Mouse (Mus musculus) ES-E14 (cell line): Measurements from ENCODE around the gene E130308A19Rik. TPM values are rescaled to one million over a fixed set of nuclear protein-coding genes. Genes with fewer than 3 reads are reported as not detected.

Experiments
- DNase-seq: peaks from one replicate; pipeline ENCODE4 v3.0.0-alpha.2; 2013; ENCODE audit warnings: low read depth, low spot score
- H3K27ac ChIP-seq: 2 replicates; pipeline ENCODE4 v1.5.1; 2012; ENCODE audit warnings: low read depth, mild to moderate bottlenecking, low read length, moderate library complexity, mixed read lengths; ENCODE audit not compliant: poor library complexity, insufficient read depth, severe bottlenecking
- H3K36me3 ChIP-seq: 2 replicates; pipeline ENCODE4 v1.6.1; 2012; ENCODE audit warnings: mild to moderate bottlenecking, low read length, moderate library complexity, mixed read lengths; ENCODE audit not compliant: control insufficient read depth, poor library complexity, insufficient read depth, severe bottlenecking
- H3K4me1 ChIP-seq, 2 experiments: fragments of 150-350 bp in 1 of 2; sonication (generic) in 1 of 2; 2 replicates each; pipeline ENCODE4 v1.6.1; 2012; ENCODE audit warnings: low read length in 2 of 2, mild to moderate bottlenecking in 1 of 2, mixed read lengths in 1 of 2; ENCODE audit not compliant: control insufficient read depth in 2 of 2, insufficient read depth in 2 of 2, poor library complexity in 1 of 2
- H3K4me3 ChIP-seq, 2 experiments: fragments of 150-350 bp in 1 of 2; sonication (generic) in 1 of 2; 2 replicates each; pipeline ENCODE4 v1.5.1; 2012; ENCODE audit warnings: low read length in 2 of 2, low read depth in 1 of 2, mild to moderate bottlenecking in 1 of 2, mixed read lengths in 1 of 2; ENCODE audit not compliant: insufficient read depth in 1 of 2, poor library complexity in 1 of 2, severe bottlenecking in 1 of 2
- H3K9ac ChIP-seq: 2 replicates; pipeline ENCODE4 v1.6.1; 2012; ENCODE audit warnings: low read depth, mild to moderate bottlenecking, low read length, mixed read lengths; ENCODE audit not compliant: poor library complexity, insufficient read depth, severe bottlenecking
- H3K9me3 ChIP-seq: fragments of 150-350 bp; sonication (generic); 2 replicates; pipeline ENCODE4 v1.6.1; 2012; ENCODE audit warnings: low read depth, mild to moderate bottlenecking, low read length; ENCODE audit not compliant: control insufficient read depth, insufficient read depth
- CHD2 ChIP-seq: IDR thresholded peaks from 2 replicates; pipeline ENCODE4 v1.6.1; 2014; ENCODE audit warnings: mild to moderate bottlenecking, low read depth, low read length, inconsistent platforms
- HCFC1 ChIP-seq: IDR thresholded peaks from 2 replicates; pipeline ENCODE4 v1.6.1; 2012; ENCODE audit warnings: low read length, inconsistent platforms, borderline replicate concordance; ENCODE audit not compliant: insufficient read depth
- MAFK ChIP-seq: IDR thresholded peaks from 2 replicates; pipeline ENCODE4 v1.6.1; 2014; ENCODE audit warnings: mild to moderate bottlenecking, low read depth, low read length, inconsistent platforms; ENCODE audit not compliant: insufficient read depth
- ZC3H11A ChIP-seq: IDR thresholded peaks from 2 replicates; pipeline ENCODE4 v1.6.1; 2012; ENCODE audit warnings: low read depth, mild to moderate bottlenecking, inconsistent platforms, low read length, borderline replicate concordance
- ZNF384 ChIP-seq: IDR thresholded peaks from 2 replicates; pipeline ENCODE4 v1.6.1; 2012; ENCODE audit warnings: low read depth, low read length, inconsistent platforms
- in situ Hi-C, 2 experiments: fragments of 600-800 bp; cut with MboI; formaldehyde crosslinking; loops; one replicate each; pipeline ENCODE4 v1.15.1; 2025; ENCODE audit warnings: low sequenced_read_pairs in 2 of 2, inconsistent platforms in 1 of 2; ENCODE audit not compliant: unreplicated experiment in 2 of 2
- total RNA-seq: library from RNA; depleted of rRNA; stranded (reverse); fragments of 300-350 nt; gene quantifications from 2 replicates; pipeline ENCODE4 v1.2.3, GENCODE M21; 2012

E130308A19Rik gene
- total RNA-seq, 1 experiment = 14.9 TPM

DNA sequence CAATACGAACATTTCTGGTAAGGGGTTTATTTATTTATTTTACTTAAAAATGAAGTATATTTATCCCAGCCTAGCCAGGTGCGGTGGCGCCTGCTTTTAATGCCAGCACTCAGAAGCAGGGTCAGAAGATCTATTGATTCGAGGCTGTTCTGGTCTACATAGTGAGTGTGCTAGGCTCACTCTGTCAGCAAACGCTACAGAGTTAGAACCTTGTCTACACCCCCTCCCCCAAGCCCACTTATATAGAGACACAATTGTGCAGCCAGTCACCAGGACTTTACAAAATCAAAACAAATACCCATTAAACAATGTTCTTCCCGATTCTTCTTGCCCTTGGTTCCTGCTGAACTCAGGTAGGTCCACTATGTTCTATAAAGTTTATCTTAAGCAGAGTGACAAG lies 43.8 kb upstream of the E130308A19Rik start:
- H3K4me1 ChIP-seq = peaks cover 0 to 5% of the 10 kb centered on the region in 2 experiments; a peak in 2 of 4 replicates
- H3K36me3 ChIP-seq = no peaks in the 10 kb centered on the region
- no peak overlapping the region for H3K9ac ChIP-seq
- TF ChIP-seq ZC3H11A (no peak), CHD2 (no peak), HCFC1 (no peak), ZNF384 (no peak), MAFK (no peak)
- no peak for DNase-seq
- H3K4me3 ChIP-seq = peak overlapping the region; percentile 77 to 97; a peak in 3 of 4 replicates
- H3K9me3 ChIP-seq = no peaks in the 10 kb centered on the region
- H3K27ac ChIP-seq = no peak overlapping the region
- in situ Hi-C loops = loop anchor here in 1 of 2 experiments (25.0 kb wide), 1 partner anchor 470 kb away; no protein-coding TSS in a partner anchor

GRCm38 (mm10) chr4:59585097-59585496 lies 40.9 kb upstream of the E130308A19Rik start:
- no peak for DNase-seq
- in situ Hi-C loops = loop anchor here in 1 of 2 experiments (25.0 kb wide), 1 partner anchor 473 kb away; no protein-coding TSS in a partner anchor
- H3K27ac ChIP-seq = no peak overlapping the region
- H3K9me3 ChIP-seq = no peaks in the 10 kb centered on the region
- H3K4me1 ChIP-seq = 0 out of 4 replicates have a peak, but pooled peaks cover 0 to 2% of the 10 kb centered on the region in 2 experiments
- no peaks in the 10 kb centered on the region for H3K36me3 ChIP-seq
- TF ChIP-seq MAFK = no peak
- TF ChIP-seq ZC3H11A = no peak
- no peak for TF ChIP-seq HCFC1
- no peak for TF ChIP-seq ZNF384
- TF ChIP-seq CHD2 = no peak
- H3K9ac ChIP-seq = no peak overlapping the region
- H3K4me3 ChIP-seq = no peak overlapping the region

GRCm38 (mm10) chr4:59587215-59587871 lies 38.7 kb upstream of the E130308A19Rik start:
- no peak for DNase-seq
- Histone ChIP-seq H3K9ac (no peak overlapping the region), H3K4me1 (no peaks in the 10 kb centered on the region), H3K4me3 (no peak overlapping the region), H3K27ac (no peak overlapping the region), H3K9me3 (no peaks in the 10 kb centered on the region), H3K36me3 (no peaks in the 10 kb centered on the region)
- in situ Hi-C loops = loop anchor here in 1 of 2 experiments (25.0 kb wide), 1 partner anchor 475 kb away; no protein-coding TSS in a partner anchor
- TF ChIP-seq ZNF384 = no peak
- no peak for TF ChIP-seq ZC3H11A
- no peak for TF ChIP-seq HCFC1
- TF ChIP-seq CHD2 = no peak
- TF ChIP-seq MAFK = no peak

GRCm38 (mm10) chr4:59587872-59588226 lies 38.2 kb upstream of the E130308A19Rik start:
- Histone ChIP-seq H3K27ac (no peak overlapping the region), H3K4me3 (no peak overlapping the region), H3K4me1 (no peaks in the 10 kb centered on the region), H3K9ac (no peak overlapping the region), H3K9me3 (no peaks in the 10 kb centered on the region), H3K36me3 (no peaks in the 10 kb centered on the region)
- no peak for DNase-seq
- in situ Hi-C loops = loop anchor here in 1 of 2 experiments (25.0 kb wide), 1 partner anchor 476 kb away; no protein-coding TSS in a partner anchor
- TF ChIP-seq HCFC1 (no peak), MAFK (no peak), ZNF384 (no peak), CHD2 (no peak), ZC3H11A (no peak)

GRCm38 (mm10) chr4:59594614-59595013 lies 31.4 kb upstream of the E130308A19Rik start:
- H3K4me1 ChIP-seq = no peaks in the 10 kb centered on the region
- no peak overlapping the region for H3K4me3 ChIP-seq
- H3K36me3 ChIP-seq = no peaks in the 10 kb centered on the region
- DNase-seq = no peak
- H3K9ac ChIP-seq = no peak overlapping the region
- no peaks in the 10 kb centered on the region for H3K9me3 ChIP-seq
- no peak overlapping the region for H3K27ac ChIP-seq
- TF ChIP-seq HCFC1 = no peak
- no peak for TF ChIP-seq ZNF384
- TF ChIP-seq CHD2 = no peak
- no peak for TF ChIP-seq MAFK
- no peak for TF ChIP-seq ZC3H11A
- in situ Hi-C loops = loop anchor here in 1 of 2 experiments (25.0 kb wide), 1 partner anchor 482 kb away; no protein-coding TSS in a partner anchor
